Mouse (Mus musculus): ENCODE measurements around the gene Auts2. TPM values are rescaled to one million over a fixed set of nuclear protein-coding genes. Genes with fewer than 3 reads are reported as not detected.

The Auts2 gene
- polyA plus RNA-seq, 1 experiment from 2014 or later: 1.8 TPM

DNA sequence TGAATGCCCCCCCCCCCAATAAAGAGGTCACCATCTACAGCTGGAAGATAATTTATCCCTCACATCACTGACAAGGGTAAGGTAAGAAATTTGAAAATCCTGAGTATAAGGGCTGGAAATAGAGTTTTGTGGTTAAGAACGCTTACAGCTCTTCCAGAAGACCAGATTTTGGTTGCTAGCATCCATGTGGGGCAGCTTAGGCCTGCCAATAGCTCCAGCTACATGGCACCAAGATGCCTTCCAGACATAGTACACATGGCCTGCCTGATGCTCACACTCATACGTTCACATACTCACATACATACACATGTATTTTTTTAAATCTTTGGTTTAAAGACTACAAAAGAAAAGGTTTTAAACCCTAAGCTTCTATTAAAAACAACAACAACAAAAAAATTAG, 467.2 kb downstream of the Auts2 start:
- H3K4me3 ChIP-seq (ENCODE audit: low read depth, low read length): no peak overlapping the region
- H3K4me2 ChIP-seq (ENCODE audit: low read depth, low read length): no peak overlapping the region
- no peak overlapping the region for H3K9ac ChIP-seq (ENCODE audit: low read depth, low read length)
- H3K9me3 ChIP-seq (replicated peaks; ENCODE audit: control insufficient read depth, low read length): no peaks in the 10 kb centered on the region
- H3K36me3 ChIP-seq (ENCODE audit: control insufficient read depth, insufficient read depth): no peaks in the 10 kb centered on the region
- H3K27me3 ChIP-seq (ENCODE audit: control insufficient read depth, insufficient read depth, low read depth, low read length): no peaks in the 10 kb centered on the region
- H3K4me1 ChIP-seq (ENCODE audit: control insufficient read depth, low read depth, low read length): no peaks in the 10 kb centered on the region
- H3K27ac ChIP-seq (ENCODE audit: low read length): no peak overlapping the region
- ATAC-seq (ENCODE audit: low read depth): no peak
- 63% methylated on average over 2 of the region's 2 CpGs for WGBS (ENCODE audit: insufficient replicate concordance)

DNA sequence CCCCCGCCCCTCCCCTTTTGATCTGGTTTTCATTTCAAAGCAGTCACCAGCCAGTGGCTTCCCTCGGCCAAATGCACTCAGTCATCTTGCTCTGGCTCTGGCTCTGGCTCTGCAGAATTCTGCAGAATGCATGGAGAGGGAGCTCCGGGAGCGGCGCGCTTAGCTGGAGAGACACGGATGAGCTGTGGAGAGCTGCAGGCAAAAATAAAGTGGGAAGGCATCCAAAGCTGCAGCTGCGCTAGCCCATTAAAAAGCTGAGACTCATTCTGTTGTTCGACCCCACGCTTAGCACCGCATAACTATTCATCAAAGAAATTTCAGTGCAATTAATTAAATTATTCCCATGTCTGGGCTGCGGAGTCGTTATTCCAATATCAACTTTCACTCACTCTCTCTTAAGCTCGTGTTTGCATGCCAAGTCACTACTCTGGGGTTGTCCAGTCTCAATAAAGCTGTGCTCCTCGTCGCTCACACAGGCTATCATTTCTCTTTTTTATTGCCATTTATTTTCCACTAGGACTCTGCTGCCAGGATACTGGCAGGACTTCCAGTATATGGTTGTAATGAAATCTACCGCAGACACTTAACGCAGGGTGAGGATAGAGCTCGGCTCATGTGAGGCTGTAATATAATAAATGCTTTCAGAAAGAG, 468.3 kb downstream of the Auts2 start:
- no peaks in the 10 kb centered on the region for H3K27me3 ChIP-seq (ENCODE audit: control insufficient read depth, insufficient read depth, low read depth, low read length)
- ATAC-seq (ENCODE audit: low read depth): no peak
- no peak overlapping the region for H3K27ac ChIP-seq (ENCODE audit: low read length)
- no peaks in the 10 kb centered on the region for H3K4me1 ChIP-seq (ENCODE audit: control insufficient read depth, low read depth, low read length)
- WGBS (ENCODE audit: insufficient replicate concordance): 58% methylated on average over 19 of the region's 19 CpGs
- H3K4me3 ChIP-seq (ENCODE audit: low read depth, low read length): no peak overlapping the region
- H3K36me3 ChIP-seq (ENCODE audit: control insufficient read depth, insufficient read depth): no peaks in the 10 kb centered on the region
- no peaks in the 10 kb centered on the region for H3K9me3 ChIP-seq (replicated peaks; ENCODE audit: control insufficient read depth, low read length)
- no peak overlapping the region for H3K4me2 ChIP-seq (ENCODE audit: low read depth, low read length)
- H3K9ac ChIP-seq (ENCODE audit: low read depth, low read length): no peak overlapping the region

DNA sequence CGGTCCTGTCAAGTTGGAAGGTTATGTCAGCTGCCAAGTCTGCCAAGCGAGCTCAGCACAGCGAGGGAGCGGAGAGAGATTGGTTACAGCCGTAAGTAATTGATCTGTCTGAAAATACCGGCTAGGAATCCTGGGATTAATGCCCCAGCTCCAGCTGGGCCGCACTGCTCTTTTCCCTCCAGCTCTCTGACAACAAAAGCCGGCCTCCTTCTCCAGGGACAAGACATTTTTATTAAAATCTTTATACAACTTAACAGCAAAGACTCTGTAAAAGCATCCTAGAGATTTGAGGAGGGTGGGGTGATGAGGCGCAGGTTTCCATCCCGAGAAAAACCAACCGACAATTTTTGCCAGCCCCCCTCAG, 468.8 kb downstream of the Auts2 start:
- 49% methylated on average over 11 of the region's 11 CpGs for WGBS (ENCODE audit: insufficient replicate concordance)
- no peak overlapping the region for H3K4me3 ChIP-seq (ENCODE audit: low read depth, low read length)
- no peaks in the 10 kb centered on the region for H3K36me3 ChIP-seq (ENCODE audit: control insufficient read depth, insufficient read depth)
- H3K27ac ChIP-seq (ENCODE audit: low read length): no peak overlapping the region
- no peak overlapping the region for H3K9ac ChIP-seq (ENCODE audit: low read depth, low read length)
- H3K27me3 ChIP-seq (ENCODE audit: control insufficient read depth, insufficient read depth, low read depth, low read length): no peaks in the 10 kb centered on the region
- no peaks in the 10 kb centered on the region for H3K4me1 ChIP-seq (ENCODE audit: control insufficient read depth, low read depth, low read length)
- H3K4me2 ChIP-seq (ENCODE audit: low read depth, low read length): no peak overlapping the region
- no peaks in the 10 kb centered on the region for H3K9me3 ChIP-seq (replicated peaks; ENCODE audit: control insufficient read depth, low read length)
- no peak for ATAC-seq (ENCODE audit: low read depth)

DNA sequence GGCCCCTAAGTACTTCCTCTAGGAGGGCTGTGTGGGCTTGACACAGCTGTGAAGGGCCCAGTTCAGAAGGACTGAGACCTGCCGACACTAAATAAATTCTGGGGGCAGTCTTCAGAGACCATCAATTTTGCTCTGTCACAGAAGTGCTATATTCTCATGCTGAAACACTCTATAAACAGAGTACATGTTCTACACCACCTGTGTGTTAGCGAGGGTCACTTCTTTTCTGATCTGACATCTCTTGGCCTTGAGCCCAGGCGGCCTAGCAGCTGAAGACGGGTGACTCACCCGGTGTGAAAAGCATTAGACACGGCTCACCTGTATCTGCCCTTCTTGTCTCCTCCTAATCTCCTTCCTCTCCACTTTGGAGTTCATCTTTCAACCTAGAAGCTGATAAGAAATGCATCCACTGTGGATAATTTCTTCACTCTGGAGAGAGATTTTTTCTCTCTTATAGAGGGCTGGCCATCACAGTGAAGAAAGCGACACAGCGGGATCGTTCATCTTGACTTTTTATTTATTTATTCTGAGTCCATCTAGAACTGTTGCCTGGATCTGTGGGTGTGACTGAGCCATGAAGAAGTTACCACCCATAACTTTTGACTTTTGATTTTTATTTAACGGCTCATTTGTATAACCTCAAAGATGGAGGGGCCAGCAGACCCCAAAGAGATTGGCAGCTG, 469.3 kb downstream of the Auts2 start:
- no peaks in the 10 kb centered on the region for H3K4me1 ChIP-seq (ENCODE audit: control insufficient read depth, low read depth, low read length)
- no peak overlapping the region for H3K9ac ChIP-seq (ENCODE audit: low read depth, low read length)
- H3K36me3 ChIP-seq (ENCODE audit: control insufficient read depth, insufficient read depth): no peaks in the 10 kb centered on the region
- H3K27me3 ChIP-seq (ENCODE audit: control insufficient read depth, insufficient read depth, low read depth, low read length): no peaks in the 10 kb centered on the region
- 61% methylated on average over 10 of the region's 10 CpGs for WGBS (ENCODE audit: insufficient replicate concordance)
- no peaks in the 10 kb centered on the region for H3K9me3 ChIP-seq (replicated peaks; ENCODE audit: control insufficient read depth, low read length)
- H3K4me3 ChIP-seq (ENCODE audit: low read depth, low read length): no peak overlapping the region
- H3K27ac ChIP-seq (ENCODE audit: low read length): no peak overlapping the region
- no peak for ATAC-seq (ENCODE audit: low read depth)
- no peak overlapping the region for H3K4me2 ChIP-seq (ENCODE audit: low read depth, low read length)

DNA sequence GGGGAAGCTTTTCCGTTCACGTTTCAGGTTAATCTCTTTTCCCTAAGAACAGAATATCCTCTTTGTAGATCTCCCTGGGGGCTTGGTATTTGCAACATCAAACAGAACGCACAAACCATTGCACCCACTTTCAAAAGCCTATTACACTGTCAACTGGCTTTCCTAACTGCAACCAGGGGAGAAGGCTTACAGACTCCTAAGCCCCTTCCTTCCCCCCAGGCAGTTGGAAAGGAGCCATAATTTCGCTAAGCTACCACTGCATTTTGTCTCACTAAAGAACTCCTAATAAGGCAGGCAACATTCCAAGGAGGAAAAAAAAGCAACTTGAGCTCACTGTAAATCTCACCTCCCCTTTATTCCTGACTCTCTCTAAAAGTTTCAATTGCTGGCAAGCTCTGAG, 470.8 kb downstream of the Auts2 start:
- Histone ChIP-seq H3K36me3 (ENCODE audit: control insufficient read depth, insufficient read depth) (no peaks in the 10 kb centered on the region), H3K27ac (ENCODE audit: low read length) (no peak overlapping the region), H3K27me3 (ENCODE audit: control insufficient read depth, insufficient read depth, low read depth, low read length) (no peaks in the 10 kb centered on the region), H3K4me3 (ENCODE audit: low read depth, low read length) (no peak overlapping the region), H3K9ac (ENCODE audit: low read depth, low read length) (no peak overlapping the region), H3K4me1 (ENCODE audit: control insufficient read depth, low read depth, low read length) (no peaks in the 10 kb centered on the region), H3K9me3 (replicated peaks; ENCODE audit: control insufficient read depth, low read length) (no peaks in the 10 kb centered on the region), H3K4me2 (ENCODE audit: low read depth, low read length) (no peak overlapping the region)
- no peak for ATAC-seq (ENCODE audit: low read depth)
- 48% methylated on average over 4 of the region's 4 CpGs for WGBS (ENCODE audit: insufficient replicate concordance)

DNA sequence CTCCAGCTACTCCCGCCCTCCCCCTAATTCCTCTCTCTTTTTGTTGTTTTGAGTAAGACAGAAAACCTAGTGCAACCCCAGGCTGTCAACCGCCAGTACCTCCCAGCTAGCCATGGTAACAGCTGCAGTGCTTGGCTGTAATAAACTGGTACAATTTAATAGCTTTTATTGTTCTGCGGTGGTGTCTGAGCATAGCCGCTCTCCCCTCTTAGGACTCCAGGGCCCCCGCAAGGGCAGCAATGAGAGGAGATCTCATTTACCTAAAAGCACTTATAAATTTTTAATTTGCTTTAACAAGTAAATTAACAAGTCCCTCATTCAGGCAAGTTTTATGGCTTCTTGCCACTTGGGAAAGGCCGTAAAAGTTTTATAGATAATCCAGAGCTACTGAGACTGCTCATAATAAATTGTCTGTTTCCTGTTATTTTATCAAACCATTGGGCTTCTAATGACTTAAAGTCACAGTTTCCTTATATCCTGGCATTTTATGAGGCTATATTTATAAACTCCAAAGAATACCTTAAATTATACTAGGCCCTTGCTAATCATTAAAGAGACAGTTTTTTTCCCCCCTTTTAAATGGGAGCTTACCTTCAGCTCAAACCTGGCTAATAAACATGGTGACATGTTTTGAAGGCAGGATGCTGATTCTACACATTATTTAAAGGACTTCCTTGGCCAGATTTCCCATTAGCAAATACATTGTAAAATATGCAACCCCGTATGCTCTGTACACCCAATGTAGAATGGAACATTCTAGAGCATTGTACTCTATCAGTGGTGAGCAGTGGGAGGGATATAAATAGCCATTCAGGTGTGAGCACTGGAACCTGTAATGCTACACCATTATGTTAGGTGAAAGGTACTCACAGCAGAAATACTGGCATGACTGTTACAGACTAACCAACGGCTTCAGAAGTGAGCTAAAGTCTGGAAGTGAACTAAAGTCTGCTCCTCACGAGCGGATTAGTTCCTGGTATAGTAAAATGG, 475.1 kb downstream of the Auts2 start:
- ATAC-seq (ENCODE audit: low read depth): no peak
- H3K4me2 ChIP-seq (ENCODE audit: low read depth, low read length): no peak overlapping the region
- 64% methylated on average over 10 of the region's 10 CpGs for WGBS (ENCODE audit: insufficient replicate concordance)

DNA sequence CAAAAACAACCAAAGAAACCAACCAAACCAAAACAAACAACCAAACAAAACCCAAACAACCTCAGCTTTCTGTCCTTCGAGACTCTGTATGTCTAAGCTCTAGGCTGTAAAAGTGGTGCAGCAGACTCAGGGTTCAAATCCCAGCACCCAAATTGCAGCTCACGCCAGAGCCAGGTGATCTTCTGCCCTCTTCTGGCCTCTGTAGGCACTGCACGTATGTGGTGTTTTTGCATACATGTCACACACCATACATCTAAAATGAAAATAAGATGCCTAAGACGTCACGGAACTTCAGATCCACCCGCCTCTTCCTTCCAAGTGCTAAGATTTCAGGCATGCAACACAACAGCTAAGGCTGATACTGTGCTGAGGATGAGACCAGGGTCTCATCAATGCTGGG, 483.0 kb downstream of the Auts2 start:
- Histone ChIP-seq H3K4me2 (ENCODE audit: low read depth, low read length) (no peak overlapping the region), H3K36me3 (ENCODE audit: control insufficient read depth, insufficient read depth) (no peaks in the 10 kb centered on the region), H3K27me3 (ENCODE audit: control insufficient read depth, insufficient read depth, low read depth, low read length) (no peaks in the 10 kb centered on the region), H3K9me3 (replicated peaks; ENCODE audit: control insufficient read depth, low read length) (no peaks in the 10 kb centered on the region), H3K9ac (ENCODE audit: low read depth, low read length) (no peak overlapping the region), H3K27ac (ENCODE audit: low read length) (no peak overlapping the region), H3K4me3 (ENCODE audit: low read depth, low read length) (no peak overlapping the region), H3K4me1 (ENCODE audit: control insufficient read depth, low read depth, low read length) (no peaks in the 10 kb centered on the region)
- 64% methylated on average over 6 of the region's 6 CpGs for WGBS (ENCODE audit: insufficient replicate concordance)
- ATAC-seq (ENCODE audit: low read depth): no peak

More for the DNA sequence above, 475.1 kb downstream of the Auts2 start:
- no peak overlapping the region for H3K9ac ChIP-seq (ENCODE audit: low read depth, low read length)
- no peak overlapping the region for H3K27ac ChIP-seq (ENCODE audit: low read length)
- no peaks in the 10 kb centered on the region for H3K27me3 ChIP-seq (ENCODE audit: control insufficient read depth, insufficient read depth, low read depth, low read length)
- no peaks in the 10 kb centered on the region for H3K9me3 ChIP-seq (replicated peaks; ENCODE audit: control insufficient read depth, low read length)
- H3K36me3 ChIP-seq (ENCODE audit: control insufficient read depth, insufficient read depth): no peaks in the 10 kb centered on the region
- H3K4me1 ChIP-seq (ENCODE audit: control insufficient read depth, low read depth, low read length): no peaks in the 10 kb centered on the region
- no peak overlapping the region for H3K4me3 ChIP-seq (ENCODE audit: low read depth, low read length)

DNA sequence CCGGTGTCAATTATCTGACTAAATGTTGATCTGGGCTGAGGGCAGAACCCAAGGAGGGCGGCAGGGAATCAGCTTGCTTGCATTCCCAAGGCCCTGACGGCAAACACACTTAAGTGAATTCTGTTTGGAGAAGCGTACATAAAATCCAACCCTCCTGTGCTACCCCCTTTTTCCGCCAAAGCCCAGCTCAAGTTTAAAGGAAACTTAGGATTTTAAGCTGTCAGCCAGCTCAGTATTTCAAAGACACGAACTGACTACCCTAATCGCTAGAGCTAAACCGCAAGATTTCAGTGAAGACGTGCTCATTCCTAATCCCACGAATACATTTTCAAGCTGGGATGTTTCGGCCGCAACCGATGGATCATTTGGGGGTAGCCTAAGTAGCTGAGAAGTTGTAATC, 490.5 kb downstream of the Auts2 start:
- Histone ChIP-seq H3K9ac (ENCODE audit: low read depth, low read length) (no peak overlapping the region), H3K27me3 (ENCODE audit: control insufficient read depth, insufficient read depth, low read depth, low read length) (no peaks in the 10 kb centered on the region), H3K36me3 (ENCODE audit: control insufficient read depth, insufficient read depth) (no peaks in the 10 kb centered on the region), H3K27ac (ENCODE audit: low read length) (no peak overlapping the region), H3K4me1 (ENCODE audit: control insufficient read depth, low read depth, low read length) (no peaks in the 10 kb centered on the region), H3K4me3 (ENCODE audit: low read depth, low read length) (no peak overlapping the region), H3K4me2 (ENCODE audit: low read depth, low read length) (no peak overlapping the region), H3K9me3 (replicated peaks; ENCODE audit: control insufficient read depth, low read length) (no peaks in the 10 kb centered on the region)
- ATAC-seq (ENCODE audit: low read depth): no peak
- 69% methylated on average over 13 of the region's 13 CpGs for WGBS (ENCODE audit: insufficient replicate concordance)

DNA sequence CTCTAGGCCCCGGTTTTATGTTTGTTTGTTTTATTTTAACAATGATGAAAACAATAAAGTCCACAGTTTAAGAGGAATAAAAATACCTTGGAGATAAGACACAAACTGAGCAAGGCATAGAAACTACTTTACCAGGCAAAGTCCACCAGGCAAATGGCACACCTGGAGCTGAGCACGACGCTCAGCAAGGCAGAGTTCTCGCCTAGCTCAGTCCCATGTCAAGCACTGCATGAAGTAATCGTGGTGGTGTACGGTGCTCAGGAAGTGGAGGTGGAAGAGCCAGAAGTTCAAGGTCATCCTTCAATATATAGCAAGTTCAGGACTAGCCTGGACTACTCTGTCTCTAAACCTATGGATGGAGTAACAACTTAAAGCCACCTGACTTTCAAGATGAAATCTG, 503.6 kb downstream of the Auts2 start:
- Histone ChIP-seq H3K9me3 (replicated peaks; ENCODE audit: control insufficient read depth, low read length) (no peaks in the 10 kb centered on the region), H3K36me3 (ENCODE audit: control insufficient read depth, insufficient read depth) (no peaks in the 10 kb centered on the region), H3K4me2 (ENCODE audit: low read depth, low read length) (no peak overlapping the region), H3K9ac (ENCODE audit: low read depth, low read length) (no peak overlapping the region), H3K27ac (ENCODE audit: low read length) (no peak overlapping the region), H3K4me1 (ENCODE audit: control insufficient read depth, low read depth, low read length) (no peaks in the 10 kb centered on the region), H3K27me3 (ENCODE audit: control insufficient read depth, insufficient read depth, low read depth, low read length) (no peaks in the 10 kb centered on the region), H3K4me3 (ENCODE audit: low read depth, low read length) (no peak overlapping the region)
- WGBS (ENCODE audit: insufficient replicate concordance): 77% methylated on average over 6 of the region's 6 CpGs
- no peak for ATAC-seq (ENCODE audit: low read depth)
